Mouse (Mus musculus) midbrain, embryonic 16.5 days (tissue): ENCODE data around the gene Stap2. TPM values are rescaled to one million over a fixed set of nuclear protein-coding genes. Genes with fewer than 3 reads are reported as not detected.

Experiments used
- ATAC-seq: fragments of 200-750 bp; cut with Nextera tagmentation; 2 replicates; pipeline ENCODE4 v1.8.0; 2017; ENCODE audit warnings: moderate TSS enrichment
- H3K27ac ChIP-seq: fragments of 300-500 bp; sonication (generic); 2 replicates; pipeline ENCODE4 v1.5.1; 2014; ENCODE audit warnings: mild to moderate bottlenecking, low read length, mixed read lengths
- H3K27me3 ChIP-seq: fragments of 300-500 bp; sonication (generic); 2 replicates; pipeline ENCODE4 v1.6.1; 2014; ENCODE audit warnings: low read depth, low read length, mixed read lengths; ENCODE audit not compliant: control insufficient read depth, insufficient read depth
- H3K36me3 ChIP-seq: fragments of 300-500 bp; sonication (generic); 2 replicates; pipeline ENCODE4 v1.6.1; 2014; ENCODE audit warnings: mild to moderate bottlenecking, low read length, moderate library complexity, mixed read lengths; ENCODE audit not compliant: control insufficient read depth, insufficient read depth
- H3K4me1 ChIP-seq: fragments of 300-500 bp; sonication (generic); 2 replicates; pipeline ENCODE4 v1.6.1; 2014; ENCODE audit warnings: mild to moderate bottlenecking, low read length, mixed read lengths; ENCODE audit not compliant: control insufficient read depth, insufficient read depth
- H3K4me2 ChIP-seq: fragments of 300-500 bp; sonication (generic); 2 replicates; pipeline ENCODE4 v1.6.1; 2014; ENCODE audit warnings: mild to moderate bottlenecking, low read length, mixed read lengths
- H3K4me3 ChIP-seq: fragments of 300-500 bp; sonication (generic); 2 replicates; pipeline ENCODE4 v1.5.1; 2014; ENCODE audit warnings: low read depth, mild to moderate bottlenecking, low read length, moderate library complexity, mixed read lengths
- H3K9ac ChIP-seq: fragments of 300-500 bp; sonication (generic); 2 replicates; pipeline ENCODE4 v1.6.1; 2014; ENCODE audit warnings: low read depth, low read length, mixed read lengths
- H3K9me3 ChIP-seq: fragments of 300-500 bp; sonication (generic); replicated peaks from 2 replicates; pipeline ENCODE4 v1.6.1; 2014; ENCODE audit warnings: mild to moderate bottlenecking, low read length, mixed read lengths; ENCODE audit not compliant: control insufficient read depth, poor library complexity, severe bottlenecking
- WGBS: fragments of 180-500 bp; shearing (Covaris S2); extraction: QIAGEN DNeasy Blood & Tissue Kit; methylation state at CpG from one replicate; pipeline ENCODE4 v1.1.7; 2014; 5-methylcytosine and 5-hydroxymethylcytosine counted together
- polyA plus RNA-seq: library from polyadenylated mRNA; unstranded; fragments of >200 nt; fragmentation: Nextera tagmentation; extraction: Ambion mirVana; gene quantifications from 2 replicates; pipeline ENCODE4 v1.2.1, GENCODE M21; 2015

Stap2 gene
- polyA plus RNA-seq, 1 experiment from 2014 or later: 7.6 TPM

DNA sequence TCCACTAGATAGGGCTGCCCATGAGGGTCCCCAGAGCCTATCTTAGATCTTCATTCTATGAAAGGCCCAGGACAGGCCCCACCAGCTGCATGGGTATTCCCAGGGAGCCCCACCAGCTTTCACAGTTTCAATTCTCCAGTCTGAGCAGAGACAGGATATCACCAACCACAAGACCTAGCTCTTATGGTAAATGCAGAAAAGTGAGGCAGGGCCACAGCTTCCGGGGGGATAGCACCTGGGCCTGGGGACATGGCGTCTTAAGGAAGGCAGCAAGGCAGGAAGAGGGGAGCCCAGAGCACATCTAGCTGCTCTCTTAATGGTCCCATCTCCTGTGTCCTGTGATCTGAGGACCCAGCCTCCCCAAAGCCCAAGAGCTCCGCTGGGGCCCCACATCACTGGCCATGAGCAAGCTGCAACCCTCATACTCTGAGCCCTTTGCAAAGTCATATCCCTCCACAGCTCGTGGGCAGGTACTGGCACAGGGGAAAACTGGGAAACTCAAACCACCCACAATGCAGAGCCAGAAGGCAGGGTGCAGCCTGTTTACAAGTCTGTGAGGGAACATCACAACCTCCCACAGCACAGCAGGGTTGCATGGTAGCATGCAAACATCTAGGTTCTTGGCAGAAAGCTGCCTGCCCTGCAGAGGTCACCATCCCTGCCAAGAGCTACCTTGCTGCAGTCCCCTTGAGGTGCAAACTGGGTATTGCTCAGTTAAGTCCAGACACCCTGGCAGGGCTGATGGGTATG is 16.0 kb upstream of the Stap2 start:
- ATAC-seq: no peak
- H3K9me3 ChIP-seq: no peaks in the 10 kb centered on the region
- no peak overlapping the region for H3K9ac ChIP-seq
- no peak overlapping the region for H3K4me3 ChIP-seq
- H3K4me2 ChIP-seq: no peak overlapping the region
- no peaks in the 10 kb centered on the region for H3K4me1 ChIP-seq
- H3K27ac ChIP-seq: peak overlapping the region; percentile 40; the same call in 1 of the 2 replicates
- 84% methylated on average over 4 of the region's 4 CpGs for WGBS
- H3K27me3 ChIP-seq: no peaks in the 10 kb centered on the region
- H3K36me3 ChIP-seq: peaks cover 26% of the 10 kb centered on the region

DNA sequence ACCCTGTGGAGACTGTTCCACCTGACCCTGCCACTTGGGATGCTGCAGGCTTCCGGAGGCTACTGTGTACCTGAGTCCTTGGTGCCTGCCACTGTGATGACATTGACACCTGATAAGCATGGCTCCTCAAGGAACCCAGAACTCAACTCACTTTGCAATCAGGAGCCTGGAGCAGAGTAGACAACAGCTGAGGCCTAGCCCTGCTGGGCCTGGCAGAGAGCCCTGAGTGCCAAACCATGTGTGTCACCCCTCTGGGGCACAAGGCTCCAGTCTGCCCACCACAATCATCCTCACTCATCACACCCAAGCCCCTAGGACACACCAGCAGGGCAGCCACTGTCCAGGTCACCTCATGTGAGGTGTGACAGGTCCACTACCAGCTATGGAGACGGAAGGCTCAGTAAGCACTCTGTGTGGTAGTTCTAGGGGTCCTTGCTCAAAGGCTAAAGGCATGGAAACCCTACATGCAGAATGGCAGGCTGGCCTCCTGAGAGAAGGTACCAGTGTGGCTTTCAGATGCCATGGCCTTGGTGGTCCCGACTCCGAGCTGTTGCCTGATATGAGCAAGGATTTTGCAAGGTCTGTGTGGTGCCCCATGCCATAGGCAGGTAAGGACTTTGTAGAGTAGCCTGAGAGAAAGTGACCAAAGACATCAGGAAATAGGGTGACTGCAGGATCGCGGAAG is 15.2 kb upstream of the Stap2 start:
- no peak overlapping the region for H3K4me2 ChIP-seq
- H3K4me1 ChIP-seq: no peaks in the 10 kb centered on the region
- peaks cover 34% of the 10 kb centered on the region for H3K36me3 ChIP-seq
- no peaks in the 10 kb centered on the region for H3K9me3 ChIP-seq
- 91% methylated on average over 6 of the region's 6 CpGs for WGBS
- H3K4me3 ChIP-seq: no peak overlapping the region
- H3K9ac ChIP-seq: no peak overlapping the region
- no peak for ATAC-seq
- no peaks in the 10 kb centered on the region for H3K27me3 ChIP-seq
- H3K27ac ChIP-seq: 0 out of 2 replicates have a peak overlapping the region, but pooled peaks have one; percentile 40

DNA sequence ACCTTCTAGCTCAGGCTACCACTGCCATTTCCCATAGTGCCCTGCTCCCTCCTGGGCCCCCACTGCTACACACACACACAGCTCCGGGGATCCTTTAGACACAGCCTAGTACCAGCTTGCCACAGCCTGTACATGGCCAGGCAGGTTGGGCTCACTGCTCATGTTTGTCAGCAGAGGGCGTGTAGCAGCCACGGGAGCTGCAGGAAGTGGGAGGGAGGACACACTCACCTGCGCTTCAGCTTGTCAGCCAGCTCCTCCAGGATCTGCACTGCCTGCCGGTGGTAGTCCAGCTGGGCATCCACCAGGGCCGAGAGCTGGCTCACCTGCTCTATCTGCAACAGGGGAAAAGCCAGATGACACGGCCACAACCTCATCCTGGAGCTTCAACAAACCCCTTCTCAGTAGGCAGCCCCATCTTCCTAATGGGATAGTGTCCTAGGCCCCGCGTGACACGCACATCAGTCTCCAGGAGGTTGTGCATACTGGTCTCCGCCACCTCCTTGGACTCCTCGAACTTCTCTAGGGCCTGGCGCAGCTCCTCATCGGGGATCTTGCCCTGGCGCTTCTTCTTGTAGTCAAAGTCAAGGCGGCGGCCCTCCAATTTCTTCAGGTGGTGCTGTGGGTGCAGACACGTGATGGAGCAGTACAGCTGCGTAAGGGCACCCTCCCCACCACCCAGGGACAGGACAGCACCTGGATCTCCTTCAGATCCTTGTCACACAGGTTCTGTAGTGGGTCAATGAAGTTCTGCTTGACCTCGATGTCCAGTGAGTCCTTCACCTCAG is 13.2 kb upstream of the Stap2 start:
- H3K27me3 ChIP-seq: no peaks in the 10 kb centered on the region
- 75% methylated on average over 20 of the region's 20 CpGs for WGBS
- no peak overlapping the region for H3K4me2 ChIP-seq
- peak; percentile 30 for ATAC-seq
- H3K9ac ChIP-seq: no peak overlapping the region
- H3K27ac ChIP-seq: no peak overlapping the region; the same call in 1 of the 2 replicates
- no peaks in the 10 kb centered on the region for H3K9me3 ChIP-seq
- peaks cover 45% of the 10 kb centered on the region for H3K36me3 ChIP-seq
- no peak overlapping the region for H3K4me3 ChIP-seq
- no peaks in the 10 kb centered on the region for H3K4me1 ChIP-seq

DNA sequence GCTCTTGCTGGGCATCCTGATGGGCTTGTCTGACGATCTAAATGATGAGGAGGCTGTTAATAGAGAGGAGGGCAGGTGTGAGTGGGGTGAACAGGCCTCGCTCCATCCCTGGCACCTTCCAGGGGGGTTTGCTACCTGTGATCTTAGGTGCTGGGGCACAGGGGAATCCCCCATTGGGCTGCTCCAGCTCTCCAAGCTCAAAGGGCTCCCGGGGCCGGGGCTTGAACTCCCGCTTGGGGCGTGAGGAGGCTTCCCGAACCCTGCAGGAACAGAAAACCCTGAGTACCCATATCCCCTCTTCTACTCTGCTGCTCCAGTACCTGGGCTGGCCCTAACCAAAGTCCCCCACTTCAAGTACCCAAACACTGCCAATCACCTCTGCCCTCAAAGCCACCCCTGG is 12.5 kb upstream of the Stap2 start:
- Histone ChIP-seq H3K4me3 (no peak overlapping the region), H3K9ac (no peak overlapping the region), H3K9me3 (no peaks in the 10 kb centered on the region), H3K36me3 (peaks cover 49% of the 10 kb centered on the region), H3K27ac (no peak overlapping the region; the same call in 1 of the 2 replicates), H3K4me1 (no peaks in the 10 kb centered on the region), H3K27me3 (no peaks in the 10 kb centered on the region), H3K4me2 (no peak overlapping the region)
- 90% methylated on average over 7 of the region's 7 CpGs for WGBS
- ATAC-seq: no peak

DNA sequence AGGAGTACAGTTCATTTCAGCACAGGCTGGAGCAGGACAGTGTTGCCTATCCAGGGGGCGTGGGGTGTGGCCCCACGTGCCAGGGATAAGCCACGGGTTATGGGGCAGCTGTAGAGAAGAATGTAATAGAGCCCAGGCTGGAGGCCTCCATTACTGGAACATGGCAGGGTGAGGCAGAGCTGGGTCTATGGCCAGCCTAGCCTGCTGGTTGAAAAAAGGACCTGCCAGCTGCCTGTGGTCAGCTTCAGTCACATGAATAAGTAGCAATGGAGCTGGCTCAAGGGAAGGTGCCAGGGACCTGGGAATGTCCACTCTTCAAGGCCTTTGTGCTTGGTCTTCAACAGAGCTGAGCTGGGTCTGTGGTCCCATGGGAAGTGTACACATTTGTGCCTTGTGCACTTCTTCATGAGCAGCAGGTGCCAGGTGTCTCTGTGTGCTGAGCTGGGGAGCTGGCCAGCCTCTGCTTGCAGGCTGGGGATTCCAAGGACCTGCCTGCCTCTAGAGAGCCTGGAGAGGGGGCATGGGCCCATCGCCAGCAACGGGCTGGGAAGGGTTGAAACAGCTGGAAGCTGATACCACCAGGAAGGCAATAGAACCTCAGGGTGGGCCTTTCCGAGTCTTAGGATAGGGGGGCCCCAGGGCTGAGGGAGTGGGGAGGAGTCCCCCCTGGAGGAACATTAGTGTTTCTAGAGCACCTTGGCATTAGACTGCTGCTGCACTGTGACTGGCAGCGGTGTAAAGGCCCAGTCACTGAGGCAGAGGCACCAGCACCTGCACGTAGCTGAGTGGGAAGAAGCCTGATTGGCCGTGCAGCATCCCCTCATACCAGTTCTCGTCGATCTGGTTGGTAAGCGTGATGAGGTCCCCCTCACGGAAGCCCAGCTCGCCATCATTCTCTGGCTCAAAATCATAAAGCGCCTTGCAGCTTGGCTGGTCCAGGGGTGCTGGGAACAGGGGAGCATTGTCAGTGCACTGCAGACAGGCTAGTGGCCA is 11.7 kb upstream of the Stap2 start:
- Histone ChIP-seq H3K4me1 (peaks cover 3% of the 10 kb centered on the region), H3K36me3 (peaks cover 49% of the 10 kb centered on the region), H3K27ac (peak overlapping the region; percentile 33), H3K9ac (no peak overlapping the region), H3K27me3 (no peaks in the 10 kb centered on the region), H3K9me3 (no peaks in the 10 kb centered on the region), H3K4me3 (no peak overlapping the region), H3K4me2 (no peak overlapping the region)
- 82% methylated on average over 15 of the region's 15 CpGs for WGBS
- ATAC-seq: no peak

DNA sequence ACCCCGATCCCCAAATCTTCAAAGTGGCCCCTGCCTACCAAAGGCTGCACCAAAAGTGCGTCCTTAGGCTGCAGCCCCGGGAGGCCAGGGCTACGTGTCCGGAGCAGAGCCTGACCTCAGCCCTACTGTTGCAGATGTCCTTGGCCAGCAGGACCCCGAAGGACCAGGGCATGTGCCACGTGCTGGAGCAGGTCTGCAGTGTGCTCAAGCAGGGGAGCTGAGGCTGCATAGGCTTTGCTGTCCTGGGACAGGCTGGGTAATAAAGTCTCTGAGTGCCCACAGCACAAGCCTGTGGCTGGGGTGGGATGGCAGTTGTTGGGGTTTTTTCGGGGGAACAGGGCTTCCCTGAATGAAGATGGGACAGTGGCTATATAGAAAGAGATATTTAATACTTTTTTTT is 11.0 kb upstream of the Stap2 start:
- Histone ChIP-seq H3K4me2 (no peak overlapping the region), H3K36me3 (peaks cover 49% of the 10 kb centered on the region), H3K9me3 (no peaks in the 10 kb centered on the region), H3K27ac (peak overlapping the region; percentile 20; the same call in 1 of the 2 replicates), H3K27me3 (no peaks in the 10 kb centered on the region), H3K4me3 (no peak overlapping the region), H3K9ac (no peak overlapping the region), H3K4me1 (peaks cover 4% of the 10 kb centered on the region)
- no peak for ATAC-seq
- 84% methylated on average over 8 of the region's 8 CpGs for WGBS

DNA sequence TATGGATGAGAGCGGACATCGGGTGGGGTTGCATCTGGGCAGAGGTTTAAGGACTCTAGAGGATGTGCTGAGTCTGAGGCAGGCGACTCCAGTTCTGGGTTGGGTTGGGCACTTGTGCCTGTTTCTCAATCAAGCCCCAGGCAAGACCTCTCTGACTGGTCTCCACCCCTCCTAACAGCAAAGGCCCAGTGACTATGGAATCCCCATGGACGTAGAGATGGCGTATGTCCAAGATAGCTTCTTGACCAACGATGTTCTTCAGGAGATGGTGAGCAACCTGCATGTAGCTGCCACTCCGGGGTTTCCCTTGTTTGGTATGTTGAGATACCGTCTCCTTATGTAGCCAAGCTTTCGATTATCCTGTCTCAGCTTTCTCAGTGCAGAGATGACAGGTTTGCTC is 9.9 kb upstream of the Stap2 start:
- Histone ChIP-seq H3K4me1 (peaks cover 15% of the 10 kb centered on the region), H3K4me3 (no peak overlapping the region), H3K27me3 (no peaks in the 10 kb centered on the region), H3K9me3 (no peaks in the 10 kb centered on the region), H3K9ac (no peak overlapping the region), H3K4me2 (no peak overlapping the region), H3K27ac (no peak overlapping the region), H3K36me3 (peaks cover 49% of the 10 kb centered on the region)
- WGBS: 96% methylated on average over 9 of the region's 9 CpGs
- ATAC-seq: no peak

- Histone ChIP-seq H3K4me2 (no peak overlapping the region), H3K4me3 (no peak overlapping the region), H3K27ac (no peak overlapping the region), H3K36me3 (peaks cover 23% of the 10 kb centered on the region), H3K9me3 (no peaks in the 10 kb centered on the region), H3K4me1 (peaks cover 26% of the 10 kb centered on the region), H3K27me3 (no peaks in the 10 kb centered on the region), H3K9ac (no peak overlapping the region)
- 90% methylated on average over 7 of the region's 7 CpGs for WGBS
- ATAC-seq: no peak
Measured at GRCm38 (mm10) chr17:56011441-56011840, 6.1 kb upstream of the Stap2 start.
